Mouse (Mus musculus): ENCODE measurements around the gene Abhd8. TPM values are rescaled to one million over a fixed set of nuclear protein-coding genes. Genes with fewer than 3 reads are reported as not detected.

Gene Abhd8
- 475 and 506 TPM in 2 replicates for polyA plus RNA-seq (2012; rRNA removed)

- TF ChIP-seq POLR2A (IDR thresholded peaks at IDR 0.05; ENCODE audit: extremely low read depth, insufficient read depth, low read length), result peak; percentile 74
- TF ChIP-seq CTCF (IDR thresholded peaks at IDR 0.05; ENCODE audit: extremely low read depth, insufficient read depth, low read length), result no peak
- peaks cover 7% of the 10 kb centered on the region for H3K4me1 ChIP-seq (ENCODE audit: control insufficient read depth, insufficient read depth, low read length)
- H3K4me3 ChIP-seq (ENCODE audit: insufficient read depth, low read length), result peak within 1 kb of the TSS; percentile 62
- H3K27ac ChIP-seq (ENCODE audit: insufficient read depth, low read length), result peak within 1 kb of the TSS; percentile 73
Measured at GRCm38 (mm10) chr8:71463188-71464033, at the start of gene Abhd8. TSS of gene Abhd8 (minus strand) at chr8:71463655.

- Histone ChIP-seq H3K4me3 (ENCODE audit: insufficient read depth, low read length) (no peak within 1 kb of the TSS), H3K4me1 (ENCODE audit: control insufficient read depth, insufficient read depth, low read length) (no peaks in the 10 kb centered on the region), H3K27ac (ENCODE audit: insufficient read depth, low read length) (no peak within 1 kb of the TSS)
- TF ChIP-seq CTCF (IDR thresholded peaks at IDR 0.05; ENCODE audit: extremely low read depth, insufficient read depth, low read length) (no peak), POLR2A (IDR thresholded peaks at IDR 0.05; ENCODE audit: extremely low read depth, insufficient read depth, low read length) (no peak)
Measured at GRCm38 (mm10) chr8:71511644-71512043, 48.2 kb upstream of the Abhd8 start, which contains the start of gene Plvap. TSS of gene Plvap (minus strand) at chr8:71511752.

GRCm38 (mm10) chr8:71509316-71509715 is 45.9 kb upstream of the Abhd8 start:
- Histone ChIP-seq H3K4me3 (ENCODE audit: insufficient read depth, low read length) (no peak overlapping the region), H3K27ac (ENCODE audit: insufficient read depth, low read length) (no peak overlapping the region), H3K4me1 (ENCODE audit: control insufficient read depth, insufficient read depth, low read length) (no peaks in the 10 kb centered on the region)
- TF ChIP-seq CTCF (IDR thresholded peaks at IDR 0.05; ENCODE audit: extremely low read depth, insufficient read depth, low read length) (no peak), POLR2A (IDR thresholded peaks at IDR 0.05; ENCODE audit: extremely low read depth, insufficient read depth, low read length) (no peak)

- Histone ChIP-seq H3K4me3 (ENCODE audit: insufficient read depth, low read length) (peak overlapping the region; percentile 55), H3K4me1 (ENCODE audit: control insufficient read depth, insufficient read depth, low read length) (no peaks in the 10 kb centered on the region), H3K27ac (ENCODE audit: insufficient read depth, low read length) (no peak overlapping the region)
- TF ChIP-seq CTCF (IDR thresholded peaks at IDR 0.05; ENCODE audit: extremely low read depth, insufficient read depth, low read length) (no peak), POLR2A (IDR thresholded peaks at IDR 0.05; ENCODE audit: extremely low read depth, insufficient read depth, low read length) (peak; percentile 65; the same call in 1 of the 2 replicates)
Measured at GRCm38 (mm10) chr8:71507589-71508104, 44.2 kb upstream of the Abhd8 start.

- Histone ChIP-seq H3K27ac (ENCODE audit: insufficient read depth, low read length) (no peak overlapping the region), H3K4me3 (ENCODE audit: insufficient read depth, low read length) (no peak overlapping the region), H3K4me1 (ENCODE audit: control insufficient read depth, insufficient read depth, low read length) (no peaks in the 10 kb centered on the region)
- TF ChIP-seq CTCF (IDR thresholded peaks at IDR 0.05; ENCODE audit: extremely low read depth, insufficient read depth, low read length), result no peak
- no peak for TF ChIP-seq POLR2A (IDR thresholded peaks at IDR 0.05; ENCODE audit: extremely low read depth, insufficient read depth, low read length)
Measured at GRCm38 (mm10) chr8:71505979-71506378, 42.5 kb upstream of the Abhd8 start.

GRCm38 (mm10) chr8:71505326-71505725 is 41.9 kb upstream of the Abhd8 start:
- H3K4me1 ChIP-seq (ENCODE audit: control insufficient read depth, insufficient read depth, low read length), result no peaks in the 10 kb centered on the region
- no peak overlapping the region for H3K27ac ChIP-seq (ENCODE audit: insufficient read depth, low read length)
- TF ChIP-seq CTCF (IDR thresholded peaks at IDR 0.05; ENCODE audit: extremely low read depth, insufficient read depth, low read length), result no peak
- TF ChIP-seq POLR2A (IDR thresholded peaks at IDR 0.05; ENCODE audit: extremely low read depth, insufficient read depth, low read length), result no peak
- H3K4me3 ChIP-seq (ENCODE audit: insufficient read depth, low read length), result no peak overlapping the region

- no peak overlapping the region for H3K4me3 ChIP-seq (ENCODE audit: insufficient read depth, low read length)
- no peak overlapping the region for H3K27ac ChIP-seq (ENCODE audit: insufficient read depth, low read length)
- H3K4me1 ChIP-seq (ENCODE audit: control insufficient read depth, insufficient read depth, low read length), result no peaks in the 10 kb centered on the region
- no peak for TF ChIP-seq POLR2A (IDR thresholded peaks at IDR 0.05; ENCODE audit: extremely low read depth, insufficient read depth, low read length)
- TF ChIP-seq CTCF (IDR thresholded peaks at IDR 0.05; ENCODE audit: extremely low read depth, insufficient read depth, low read length), result no peak
Measured at GRCm38 (mm10) chr8:71504349-71504748, 40.9 kb upstream of the Abhd8 start.

- TF ChIP-seq CTCF (IDR thresholded peaks at IDR 0.05; ENCODE audit: extremely low read depth, insufficient read depth, low read length) (no peak), POLR2A (IDR thresholded peaks at IDR 0.05; ENCODE audit: extremely low read depth, insufficient read depth, low read length) (0 out of 2 replicates have a peak, but pooled peaks have one; percentile 17)
- no peak overlapping the region for H3K27ac ChIP-seq (ENCODE audit: insufficient read depth, low read length)
- no peak overlapping the region for H3K4me3 ChIP-seq (ENCODE audit: insufficient read depth, low read length)
- H3K4me1 ChIP-seq (ENCODE audit: control insufficient read depth, insufficient read depth, low read length), result no peaks in the 10 kb centered on the region
Measured at GRCm38 (mm10) chr8:71498816-71499690, 35.6 kb upstream of the Abhd8 start.

- Histone ChIP-seq H3K4me1 (ENCODE audit: control insufficient read depth, insufficient read depth, low read length) (no peaks in the 10 kb centered on the region), H3K27ac (ENCODE audit: insufficient read depth, low read length) (no peak overlapping the region), H3K4me3 (ENCODE audit: insufficient read depth, low read length) (no peak overlapping the region)
- no peak for TF ChIP-seq CTCF (IDR thresholded peaks at IDR 0.05; ENCODE audit: extremely low read depth, insufficient read depth, low read length)
- no peak for TF ChIP-seq POLR2A (IDR thresholded peaks at IDR 0.05; ENCODE audit: extremely low read depth, insufficient read depth, low read length)
Measured at GRCm38 (mm10) chr8:71497881-71498501, 34.5 kb upstream of the Abhd8 start.
